In genomic region chr14:34104892-34105291, GRCm38 (mm10) we compare ENCODE assay signal across 8 mouse cellular contexts. TPM values are rescaled to one million over a fixed set of nuclear protein-coding genes. Genes with fewer than 3 reads are reported as not detected.
DNase-seq lines count a peak whose midpoint lies in the region; ATAC-seq lines count a peak whose summit lies in the region.

No protein-coding gene starts in this region.

- H3K4me1 ChIP-seq in neural tube, embryonic 15.5 days: no peaks in the 10 kb centered on the region
- no peaks in the 10 kb centered on the region for H3K4me1 ChIP-seq in intestine, embryonic 15.5 days (replicated peaks)
- no peaks in the 10 kb centered on the region for H3K4me1 ChIP-seq in midbrain, embryonic 14.5 days (ENCODE audit: control insufficient read depth, insufficient read depth, low read length)

- no peak overlapping the region for H3K9ac ChIP-seq in neural tube, embryonic 15.5 days (replicated peaks)
- no peak overlapping the region for H3K9ac ChIP-seq in intestine, embryonic 15.5 days
- no peak overlapping the region for H3K9ac ChIP-seq in midbrain, embryonic 14.5 days (replicated peaks; ENCODE audit: low read length)

- no peaks in the 10 kb centered on the region for H3K27me3 ChIP-seq in neural tube, embryonic 15.5 days (replicated peaks)
- H3K27me3 ChIP-seq in intestine, embryonic 15.5 days (replicated peaks): no peaks in the 10 kb centered on the region
- no peaks in the 10 kb centered on the region for H3K27me3 ChIP-seq in midbrain, embryonic 14.5 days (ENCODE audit: control insufficient read depth, insufficient read depth, low read length)

- H3K27ac ChIP-seq in neural tube, embryonic 15.5 days (replicated peaks): no peak overlapping the region
- H3K27ac ChIP-seq in intestine, embryonic 15.5 days: no peak overlapping the region
- H3K27ac ChIP-seq in midbrain, embryonic 14.5 days (replicated peaks; ENCODE audit: low read depth, low read length): no peak overlapping the region

- DNase-seq in neural tube, embryonic 10.5 days (ENCODE audit: extremely low spot score, low spot score): peak; percentile 58
- DNase-seq in cerebellum, adult 9-11 months: peak; percentile 57
- peak; percentile 46 to 50 for DNase-seq in gastrocnemius, adult 8-10 months (ENCODE audit: low spot score in 2 of 2)
- DNase-seq in left cerebral cortex, postnatal 36 days (ENCODE audit: low spot score in 2 of 2): peak; percentile 18 to 20
- DNase-seq in midbrain, embryonic 14.5 days: peak; percentile 75
- peak; percentile 2 for DNase-seq in telencephalon, adult 2 months (ENCODE audit: low read depth, low spot score)

- 23% methylated on average over 8 of the region's 8 CpGs for WGBS in neural tube, embryonic 15.5 days
- WGBS in intestine, embryonic 15.5 days: 25% methylated on average over 8 of the region's 8 CpGs
- WGBS in midbrain, embryonic 14.5 days: 26% methylated on average over 8 of the region's 8 CpGs

- H3K4me2 ChIP-seq in neural tube, embryonic 15.5 days: no peak overlapping the region
- no peak overlapping the region for H3K4me2 ChIP-seq in intestine, embryonic 15.5 days (replicated peaks)
- no peak overlapping the region for H3K4me2 ChIP-seq in midbrain, embryonic 14.5 days (ENCODE audit: low read length)

- intact Hi-C loops in left cerebral cortex, postnatal 36 days (cut with DNase I): loop anchor here (2.0 kb wide), 1 partner anchor 24 kb away; no protein-coding TSS in a partner anchor

- H3K9me3 ChIP-seq in neural tube, embryonic 15.5 days (replicated peaks): no peaks in the 10 kb centered on the region
- no peaks in the 10 kb centered on the region for H3K9me3 ChIP-seq in intestine, embryonic 15.5 days
- H3K9me3 ChIP-seq in midbrain, embryonic 14.5 days (ENCODE audit: control insufficient read depth, low read length): no peaks in the 10 kb centered on the region

- no peak overlapping the region for H3K4me3 ChIP-seq in neural tube, embryonic 15.5 days (replicated peaks)
- H3K4me3 ChIP-seq in intestine, embryonic 15.5 days (replicated peaks): no peak overlapping the region
- H3K4me3 ChIP-seq in midbrain, embryonic 14.5 days (replicated peaks; ENCODE audit: low read depth, low read length): no peak overlapping the region

- H3K36me3 ChIP-seq in neural tube, embryonic 15.5 days: no peaks in the 10 kb centered on the region
- H3K36me3 ChIP-seq in intestine, embryonic 15.5 days: no peaks in the 10 kb centered on the region
- H3K36me3 ChIP-seq in midbrain, embryonic 14.5 days (ENCODE audit: control insufficient read depth, insufficient read depth, low read length): no peaks in the 10 kb centered on the region

- no peak for ATAC-seq in neural tube, embryonic 15.5 days (ENCODE audit: low FRiP score)
- ATAC-seq in intestine, embryonic 15.5 days: peak; percentile 68
- ATAC-seq in midbrain, embryonic 14.5 days (ENCODE audit: low FRiP score, low TSS enrichment): no peak

RNA-seq across cellular contexts. Expression of gene A630023A22Rik, which starts 2.3 kb away (rescaled TPM):
- polyA plus RNA-seq in neural tube, embryonic 15.5 days (2015; fragmentation: Nextera tagmentation; extraction: Ambion mirVana): 0.49 and 0.69 TPM in 2 replicates
- total RNA-seq in gastrocnemius, adult 8-10 months (2022): not detected
- 0.79 and 1.5 TPM in 2 replicates for polyA plus RNA-seq in intestine, embryonic 15.5 days (2015; fragmentation: Nextera tagmentation; extraction: Ambion mirVana)
- total RNA-seq in left cerebral cortex, postnatal 36 days (2021): not detected
- not detected in 2 replicates for polyA plus RNA-seq in midbrain, embryonic 14.5 days (2014; fragmentation: Nextera tagmentation; extraction: Ambion mirVana)

RNA-seq across cellular contexts. Expression of gene Anxa8, which starts 19.1 kb away (rescaled TPM):
- 0.41 and 3.7 TPM in 2 replicates for polyA plus RNA-seq in neural tube, embryonic 15.5 days (2015; fragmentation: Nextera tagmentation; extraction: Ambion mirVana)
- 1 to 10 TPM in 1 of 4 experiments, under 1 TPM in 2, not detected in 1; 0.53 to 1.4 (median 0.99) TPM for total RNA-seq in gastrocnemius, adult 8-10 months (2022)
- polyA plus RNA-seq in intestine, embryonic 15.5 days (2015; fragmentation: Nextera tagmentation; extraction: Ambion mirVana): 2.9 and 4.0 TPM in 2 replicates
- under 1 TPM; 0.49 to 0.91 TPM for total RNA-seq in left cerebral cortex, postnatal 36 days (2021)
- polyA plus RNA-seq in midbrain, embryonic 14.5 days (2014; fragmentation: Nextera tagmentation; extraction: Ambion mirVana): not detected in 2 replicates

RNA-seq across cellular contexts. Expression of gene Npy4r, which starts 47.4 kb away (rescaled TPM):
- 0.17 and 0.42 TPM in 2 replicates for polyA plus RNA-seq in neural tube, embryonic 15.5 days (2015; fragmentation: Nextera tagmentation; extraction: Ambion mirVana)
- under 1 TPM in 1 of 4 experiments, not detected in 3; 0.07 TPM for total RNA-seq in gastrocnemius, adult 8-10 months (2022)
- polyA plus RNA-seq in intestine, embryonic 15.5 days (2015; fragmentation: Nextera tagmentation; extraction: Ambion mirVana): 0.21 and 0.41 TPM in 2 replicates
- total RNA-seq in left cerebral cortex, postnatal 36 days (2021): not detected
- 0.13 and 0.18 TPM in 2 replicates for polyA plus RNA-seq in midbrain, embryonic 14.5 days (2014; fragmentation: Nextera tagmentation; extraction: Ambion mirVana)

RNA-seq across cellular contexts. Expression of gene Antxrl, which starts 52.4 kb away (rescaled TPM):
- not detected in 2 replicates for polyA plus RNA-seq in neural tube, embryonic 15.5 days (2015; fragmentation: Nextera tagmentation; extraction: Ambion mirVana)
- total RNA-seq in gastrocnemius, adult 8-10 months (2022): not detected
- polyA plus RNA-seq in intestine, embryonic 15.5 days (2015; fragmentation: Nextera tagmentation; extraction: Ambion mirVana): not detected in 2 replicates
- total RNA-seq in left cerebral cortex, postnatal 36 days (2021): not detected
- not detected in 2 replicates for polyA plus RNA-seq in midbrain, embryonic 14.5 days (2014; fragmentation: Nextera tagmentation; extraction: Ambion mirVana)

Comparison
In these comparisons a context has a peak if more than half of its experiments do, and no peak if none do; other contexts are left out.
1. DNase-seq: peak in every context shown above with its lines; median percentile 75 in midbrain, embryonic 14.5 days; 58 in neural tube, embryonic 10.5 days; 57 in cerebellum, adult 9-11 months; 48 in gastrocnemius, adult 8-10 months; 19 in left cerebral cortex, postnatal 36 days; 2 in telencephalon, adult 2 months.